Mouse (Mus musculus): ENCODE data around the gene Crtac1. TPM values are rescaled to one million over a fixed set of nuclear protein-coding genes. Genes with fewer than 3 reads are reported as not detected.

Crtac1 gene
- polyA plus RNA-seq (2012; ENCODE audit: insufficient read depth, insufficient read length, missing spikeins), result 0.91 TPM in 1 of 2 replicates, not detected in the other

DNA sequence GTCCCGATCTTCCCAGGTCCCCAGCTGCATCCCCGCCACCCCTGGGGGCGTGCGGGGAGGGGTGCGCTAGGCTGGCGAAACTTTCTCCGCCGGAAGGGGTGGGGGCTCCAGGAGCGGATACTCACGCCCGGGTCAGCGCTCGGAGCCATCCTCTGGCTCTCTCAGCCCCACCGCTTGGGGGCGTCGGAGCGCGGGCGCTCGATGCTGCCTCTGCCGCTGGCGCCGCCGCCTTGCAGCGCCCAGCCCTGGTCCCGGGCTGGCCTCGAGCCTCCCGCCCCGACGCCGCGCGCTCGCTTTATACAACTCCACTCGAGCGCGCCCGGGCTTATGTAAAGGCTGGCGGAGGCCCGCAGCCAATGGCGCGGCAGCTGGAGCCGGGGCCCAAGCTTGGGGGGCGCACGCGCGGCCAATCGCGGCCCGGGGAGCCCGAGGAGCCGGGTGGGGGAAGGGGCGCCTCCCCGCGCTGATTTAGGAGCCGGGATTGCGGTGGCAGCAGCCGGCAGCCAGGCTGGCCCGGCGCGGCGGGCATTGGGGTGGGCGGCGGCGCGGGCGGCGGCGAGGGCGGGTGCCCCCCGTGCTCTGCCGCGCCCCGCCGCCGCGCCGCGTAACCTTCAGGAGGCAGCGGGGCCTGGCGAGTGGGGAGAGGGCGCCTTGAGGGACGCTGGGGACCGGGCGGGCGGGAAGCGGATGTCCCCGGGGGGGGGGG is at the start of gene Crtac1:
Gene Crtac1 (minus strand): TSS at position 299 of the 706 bp plus-strand sequence.
- peaks cover 2% of the 10 kb centered on the region; the same call in 1 of the 2 replicates for H3K4me1 ChIP-seq (ENCODE audit: control insufficient read depth, insufficient read depth, insufficient read length, low read length)
- H3K27ac ChIP-seq (replicated peaks; ENCODE audit: low read depth, low read length), result no peak within 1 kb of the TSS
- peak within 1 kb of the TSS; percentile 30 for H3K4me3 ChIP-seq (ENCODE audit: insufficient read depth, low read depth, low read length)

GRCm38 (mm10) chr19:42478303-42478702 is 46.7 kb upstream of the Crtac1 start:
- Histone ChIP-seq H3K27ac (replicated peaks; ENCODE audit: low read depth, low read length) (no peak overlapping the region), H3K4me3 (ENCODE audit: insufficient read depth, low read depth, low read length) (no peak overlapping the region), H3K4me1 (ENCODE audit: control insufficient read depth, insufficient read depth, insufficient read length, low read length) (no peaks in the 10 kb centered on the region)

DNA sequence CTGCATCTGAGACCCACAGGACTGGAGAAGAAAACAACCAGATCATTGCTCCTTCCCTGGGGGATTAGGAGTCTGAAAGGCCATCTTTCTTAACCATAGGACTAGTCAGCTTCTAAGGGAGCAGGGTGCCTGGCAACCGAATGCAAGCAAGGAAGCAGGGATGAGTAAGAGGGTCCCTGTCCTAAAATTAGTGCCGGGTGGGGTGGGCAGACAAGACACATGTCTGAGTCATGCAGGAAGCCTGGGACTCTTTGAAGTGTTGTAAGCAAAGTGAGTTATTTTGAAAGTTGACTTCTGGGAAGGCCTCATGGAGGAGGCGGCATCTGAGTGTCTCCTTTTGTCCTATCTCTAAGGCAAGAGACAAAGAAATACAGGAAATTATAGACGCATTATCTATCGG is 46.2 kb upstream of the Crtac1 start:
- Histone ChIP-seq H3K4me3 (ENCODE audit: insufficient read depth, low read depth, low read length) (no peak overlapping the region), H3K27ac (replicated peaks; ENCODE audit: low read depth, low read length) (no peak overlapping the region), H3K4me1 (ENCODE audit: control insufficient read depth, insufficient read depth, insufficient read length, low read length) (no peaks in the 10 kb centered on the region)

DNA sequence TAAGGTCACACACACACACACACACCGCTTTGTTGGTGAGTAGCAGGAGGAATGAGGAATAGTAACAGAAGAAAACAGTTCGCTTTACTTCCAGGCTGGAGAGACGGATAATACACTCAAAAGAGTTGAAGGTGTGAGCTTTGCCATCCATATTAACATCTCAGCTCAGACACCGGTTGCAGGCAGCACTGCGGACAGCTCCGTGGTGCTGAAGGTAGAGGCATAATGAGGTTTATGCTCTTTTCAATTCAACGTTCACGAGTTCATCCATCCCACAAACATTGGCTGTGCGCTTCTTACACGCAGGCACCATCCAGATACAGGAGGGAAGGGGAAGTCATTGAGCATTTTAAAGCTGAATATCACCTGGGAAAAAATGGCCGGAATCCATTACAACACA is 41.2 kb upstream of the Crtac1 start:
- H3K4me3 ChIP-seq (ENCODE audit: insufficient read depth, low read depth, low read length), result no peak overlapping the region
- no peaks in the 10 kb centered on the region for H3K4me1 ChIP-seq (ENCODE audit: control insufficient read depth, insufficient read depth, insufficient read length, low read length)
- no peak overlapping the region for H3K27ac ChIP-seq (replicated peaks; ENCODE audit: low read depth, low read length)

DNA sequence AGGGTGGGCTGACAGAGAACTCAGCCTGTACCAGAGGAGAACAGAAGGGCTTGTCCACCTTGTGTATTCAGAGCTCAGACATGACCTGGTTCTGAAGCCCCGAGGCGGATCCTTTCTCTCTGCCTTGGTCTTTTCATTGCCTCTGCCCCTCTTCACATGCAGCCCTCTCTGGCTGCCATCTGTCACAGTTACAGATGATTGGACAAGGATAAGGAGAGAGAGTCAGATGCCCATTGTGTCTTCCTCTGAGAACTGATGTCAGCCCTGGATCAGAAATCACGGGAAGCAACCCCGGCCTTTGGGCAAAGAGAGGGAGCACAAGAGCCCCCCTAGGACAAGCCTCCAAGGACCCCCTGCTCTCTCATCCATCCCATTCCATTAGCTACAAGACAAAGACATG is 40.0 kb upstream of the Crtac1 start:
- Histone ChIP-seq H3K4me3 (ENCODE audit: insufficient read depth, low read depth, low read length) (no peak overlapping the region), H3K4me1 (ENCODE audit: control insufficient read depth, insufficient read depth, insufficient read length, low read length) (no peaks in the 10 kb centered on the region), H3K27ac (replicated peaks; ENCODE audit: low read depth, low read length) (no peak overlapping the region)

DNA sequence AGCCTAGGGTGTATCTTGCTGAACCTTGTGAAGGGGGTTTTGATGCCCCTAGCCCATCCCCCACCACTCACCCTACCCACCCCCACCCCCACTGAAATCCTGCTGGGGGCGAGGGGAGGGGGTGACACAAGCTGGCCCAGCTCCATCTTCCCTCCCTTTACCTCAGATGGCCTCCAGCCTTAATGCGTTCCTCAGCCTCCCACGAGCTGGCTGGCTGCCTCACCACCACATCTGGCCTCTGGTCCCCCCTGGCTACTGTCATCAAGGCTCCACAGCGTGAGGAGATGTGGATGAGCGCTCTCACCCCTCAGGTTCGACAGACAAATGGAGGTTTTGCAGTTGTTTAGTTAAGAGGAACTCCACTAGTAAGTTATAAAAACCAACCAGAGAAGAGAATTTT is 30.3 kb upstream of the Crtac1 start:
- H3K4me3 ChIP-seq (ENCODE audit: insufficient read depth, low read depth, low read length), result no peak overlapping the region
- H3K4me1 ChIP-seq (ENCODE audit: control insufficient read depth, insufficient read depth, insufficient read length, low read length), result no peaks in the 10 kb centered on the region
- H3K27ac ChIP-seq (replicated peaks; ENCODE audit: low read depth, low read length), result no peak overlapping the region

DNA sequence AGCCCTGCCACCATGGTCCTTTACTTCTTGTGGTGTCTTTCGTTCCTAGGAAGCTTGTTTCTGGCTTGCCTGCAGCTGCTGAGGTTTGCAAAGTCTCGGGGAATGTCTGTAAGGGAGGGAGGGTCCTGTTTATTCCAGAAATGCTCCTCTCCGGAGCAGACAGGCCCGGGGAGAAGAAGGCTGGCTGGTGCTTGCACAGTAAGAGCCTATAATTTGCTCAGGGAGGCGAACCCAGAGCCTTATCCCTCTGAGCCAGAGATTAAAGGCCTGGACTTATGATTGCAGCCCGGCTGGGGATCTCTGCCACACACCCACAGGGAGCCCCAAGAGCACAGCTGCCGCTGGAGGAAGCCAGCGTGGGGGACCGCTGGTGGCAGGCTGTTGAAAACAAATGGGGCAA is 29.8 kb upstream of the Crtac1 start:
- Histone ChIP-seq H3K27ac (replicated peaks; ENCODE audit: low read depth, low read length) (no peak overlapping the region), H3K4me1 (ENCODE audit: control insufficient read depth, insufficient read depth, insufficient read length, low read length) (no peaks in the 10 kb centered on the region), H3K4me3 (ENCODE audit: insufficient read depth, low read depth, low read length) (no peak overlapping the region)

GRCm38 (mm10) chr19:42459512-42459911 is 27.9 kb upstream of the Crtac1 start:
- no peak overlapping the region for H3K4me3 ChIP-seq (ENCODE audit: insufficient read depth, low read depth, low read length)
- no peak overlapping the region for H3K27ac ChIP-seq (replicated peaks; ENCODE audit: low read depth, low read length)
- H3K4me1 ChIP-seq (ENCODE audit: control insufficient read depth, insufficient read depth, insufficient read length, low read length), result no peaks in the 10 kb centered on the region

- Histone ChIP-seq H3K27ac (replicated peaks; ENCODE audit: low read depth, low read length) (no peak overlapping the region), H3K4me3 (ENCODE audit: insufficient read depth, low read depth, low read length) (no peak overlapping the region), H3K4me1 (ENCODE audit: control insufficient read depth, insufficient read depth, insufficient read length, low read length) (no peaks in the 10 kb centered on the region)
These were observed 23.1 kb upstream of the Crtac1 start for GRCm38 (mm10) chr19:42454481-42455236.

- H3K27ac ChIP-seq (replicated peaks; ENCODE audit: low read depth, low read length), result no peak overlapping the region
- H3K4me3 ChIP-seq (ENCODE audit: insufficient read depth, low read depth, low read length), result no peak overlapping the region
- no peaks in the 10 kb centered on the region for H3K4me1 ChIP-seq (ENCODE audit: control insufficient read depth, insufficient read depth, insufficient read length, low read length)
These were observed 22.4 kb upstream of the Crtac1 start for GRCm38 (mm10) chr19:42454006-42454405.

DNA sequence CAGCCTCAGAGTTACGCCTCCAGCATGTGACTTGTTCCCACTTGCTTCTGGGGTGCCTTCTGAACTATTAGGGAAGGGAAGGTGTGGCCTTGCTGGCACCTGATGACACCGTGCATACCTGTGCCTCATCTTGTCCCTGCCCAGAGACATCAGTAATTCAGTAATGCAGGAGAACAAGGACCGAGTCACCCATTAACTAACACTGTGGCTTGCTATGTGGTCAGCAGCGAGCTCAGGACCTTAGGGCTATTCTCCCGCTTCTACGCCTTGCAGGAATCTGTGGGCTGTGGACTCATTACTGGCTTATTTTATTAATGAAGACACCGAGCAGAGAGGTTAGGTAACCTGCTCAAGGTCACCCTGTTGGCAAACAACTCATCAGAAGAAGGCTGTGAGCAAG is 21.0 kb upstream of the Crtac1 start:
- Histone ChIP-seq H3K4me1 (ENCODE audit: control insufficient read depth, insufficient read depth, insufficient read length, low read length) (no peaks in the 10 kb centered on the region), H3K27ac (replicated peaks; ENCODE audit: low read depth, low read length) (no peak overlapping the region), H3K4me3 (ENCODE audit: insufficient read depth, low read depth, low read length) (no peak overlapping the region)

DNA sequence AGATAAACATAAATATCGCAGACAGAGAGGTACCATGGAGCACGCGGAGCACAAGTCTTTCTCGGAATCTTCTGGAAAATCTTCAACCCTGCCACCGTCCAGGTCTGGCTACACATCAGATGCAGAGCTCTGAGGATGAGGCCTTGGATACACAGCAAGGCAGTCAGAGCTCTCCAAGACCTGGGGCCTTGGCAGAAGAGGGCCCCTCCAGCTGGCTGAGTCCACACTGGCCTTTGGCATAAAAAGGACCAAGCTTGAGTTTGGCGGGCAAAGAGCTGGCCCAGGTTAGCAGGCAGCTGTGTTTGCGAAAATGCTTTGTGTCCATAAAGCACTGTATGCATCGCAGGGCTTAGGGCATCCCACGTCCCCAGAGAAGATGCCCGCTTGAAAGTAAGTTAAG is 17.0 kb upstream of the Crtac1 start:
- Histone ChIP-seq H3K4me1 (ENCODE audit: control insufficient read depth, insufficient read depth, insufficient read length, low read length) (no peaks in the 10 kb centered on the region), H3K27ac (replicated peaks; ENCODE audit: low read depth, low read length) (no peak overlapping the region), H3K4me3 (ENCODE audit: insufficient read depth, low read depth, low read length) (no peak overlapping the region)

DNA sequence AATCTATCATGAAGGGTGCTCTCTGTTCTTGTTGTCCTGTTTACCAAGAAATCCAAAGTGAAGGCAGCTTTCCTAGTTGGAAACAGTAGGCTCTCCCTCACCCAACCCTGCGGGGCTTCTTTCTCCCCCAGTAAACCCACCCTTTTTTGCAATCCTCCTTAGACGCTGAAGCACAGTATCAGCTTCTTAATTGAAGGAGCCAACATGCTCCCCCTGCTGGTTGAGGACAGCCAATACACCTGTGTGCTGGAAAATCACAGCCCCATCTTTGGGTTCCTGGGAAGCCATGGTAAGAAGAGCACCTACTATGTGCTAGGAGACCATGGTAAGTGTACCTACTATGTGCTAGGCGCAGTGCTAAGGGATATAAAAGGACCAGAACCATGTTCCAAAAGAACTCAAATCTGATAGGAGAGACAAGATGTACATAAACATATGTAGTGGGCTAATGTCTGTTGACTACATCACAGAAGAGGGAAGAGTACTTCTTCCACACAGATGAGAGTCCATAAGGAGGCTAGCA is 12.4 kb upstream of the Crtac1 start:
- H3K27ac ChIP-seq (replicated peaks; ENCODE audit: low read depth, low read length), result no peak overlapping the region
- no peak overlapping the region for H3K4me3 ChIP-seq (ENCODE audit: insufficient read depth, low read depth, low read length)
- no peaks in the 10 kb centered on the region for H3K4me1 ChIP-seq (ENCODE audit: control insufficient read depth, insufficient read depth, insufficient read length, low read length)

- H3K4me3 ChIP-seq (ENCODE audit: insufficient read depth, low read depth, low read length), result no peak overlapping the region
- H3K27ac ChIP-seq (replicated peaks; ENCODE audit: low read depth, low read length), result no peak overlapping the region
- H3K4me1 ChIP-seq (ENCODE audit: control insufficient read depth, insufficient read depth, insufficient read length, low read length), result no peaks in the 10 kb centered on the region
These were observed 11.7 kb upstream of the Crtac1 start for GRCm38 (mm10) chr19:42443266-42443665.

GRCm38 (mm10) chr19:42442246-42443197 is 10.9 kb upstream of the Crtac1 start:
- Histone ChIP-seq H3K4me1 (ENCODE audit: control insufficient read depth, insufficient read depth, insufficient read length, low read length) (no peaks in the 10 kb centered on the region), H3K27ac (replicated peaks; ENCODE audit: low read depth, low read length) (no peak overlapping the region), H3K4me3 (ENCODE audit: insufficient read depth, low read depth, low read length) (no peak overlapping the region)
